Mouse (Mus musculus) inflammation-experienced regulatory T-cells, adult 6 months (primary cell): ENCODE results near the gene Vtcn1. TPM values are rescaled to one million over a fixed set of nuclear protein-coding genes. Genes with fewer than 3 reads are reported as not detected.
"Not testable (repeated sequence)": the region's sequence is repeated elsewhere in the genome, so short reads cannot be mapped to it uniquely, and the experiment has no call there.

Experiments
- ATAC-seq: one replicate; pipeline ENCODE4 v1.8.0; 2017
- polyA plus RNA-seq, 3 experiments: library from polyadenylated mRNA; unstranded; fragments of 100-300 nt; shearing (Covaris generic); gene quantifications; one replicate each; pipeline ENCODE4 v1.2.1; 2017

The Vtcn1 gene
- polyA plus RNA-seq, result not detected

DNA sequence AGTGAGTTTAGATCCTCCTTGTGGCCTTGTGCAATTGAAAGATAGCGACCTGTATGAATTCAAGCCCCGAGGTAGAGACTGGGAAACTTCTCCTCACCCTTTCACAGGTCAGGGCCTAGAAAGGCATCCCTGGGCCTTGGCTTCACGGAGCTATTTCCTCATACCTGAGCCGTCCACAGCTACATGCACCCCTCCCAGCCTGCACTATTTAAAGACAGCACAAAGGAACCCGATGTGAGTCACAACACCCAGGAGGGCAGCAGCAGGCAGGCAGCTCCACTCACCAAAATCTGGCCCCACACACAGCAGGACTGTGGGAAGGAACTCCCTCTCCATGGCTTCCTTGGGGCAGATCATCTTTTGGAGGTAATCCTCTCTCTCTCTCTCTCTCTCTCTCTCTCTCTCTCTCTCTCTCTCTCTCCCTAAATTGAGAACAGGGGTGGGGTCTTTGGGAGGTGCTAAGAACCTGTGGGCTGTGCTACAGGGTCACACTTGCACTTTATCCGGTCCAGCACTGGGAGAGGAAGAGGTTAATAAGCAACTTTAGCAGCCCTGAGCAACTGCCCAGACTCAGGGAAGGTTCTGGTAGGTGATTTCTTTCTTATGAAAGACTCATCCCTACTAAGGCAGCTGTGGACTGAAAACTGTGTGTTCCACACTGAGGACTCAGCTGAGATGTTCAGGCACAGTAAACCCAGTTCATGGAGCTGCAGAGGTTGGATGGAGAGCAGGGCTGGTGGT is at the start of gene Vtcn1:
Vtcn1 (plus strand) TSS at position 235 of the 741 bp plus-strand sequence.
- no peak for ATAC-seq

DNA sequence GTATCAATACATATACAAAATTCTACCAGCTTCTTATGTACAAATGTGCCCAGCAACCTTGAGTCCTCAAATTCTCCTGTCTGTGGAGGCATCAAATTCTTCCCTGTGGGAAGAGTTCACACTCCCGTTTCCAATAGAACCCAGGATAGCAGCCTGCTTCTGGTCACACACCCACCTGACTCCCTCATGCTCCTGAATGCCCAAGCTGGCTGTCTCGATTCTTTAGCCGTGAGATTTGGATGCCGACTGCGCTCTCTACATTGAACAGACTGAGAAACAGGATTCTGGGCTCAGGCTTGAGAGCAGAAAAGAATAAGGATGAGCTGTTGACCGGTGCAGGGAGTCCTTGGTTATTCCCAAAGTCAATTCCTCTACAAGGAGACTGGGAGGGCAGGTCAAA is 48.3 kb upstream of the Vtcn1 start:
- no peak for ATAC-seq

DNA sequence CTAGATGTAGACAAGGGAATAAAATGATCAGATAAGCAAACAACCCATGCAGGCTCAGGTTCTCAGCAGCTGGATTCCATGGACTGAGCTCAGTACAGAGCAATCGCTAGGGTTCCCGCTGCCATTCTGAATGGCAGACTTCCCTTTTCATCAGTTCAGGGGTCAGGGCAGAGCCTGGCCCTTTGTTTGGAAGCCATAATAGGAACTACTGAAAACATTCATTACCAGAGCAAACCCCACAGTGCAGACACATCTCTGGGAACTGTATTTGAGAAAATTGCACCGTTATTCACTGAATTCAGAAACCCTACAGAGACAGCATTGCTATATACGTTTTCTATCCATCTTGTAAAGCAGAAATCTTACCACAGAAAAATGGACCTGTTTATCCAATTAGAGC is 47.7 kb upstream of the Vtcn1 start:
- no peak for ATAC-seq

DNA sequence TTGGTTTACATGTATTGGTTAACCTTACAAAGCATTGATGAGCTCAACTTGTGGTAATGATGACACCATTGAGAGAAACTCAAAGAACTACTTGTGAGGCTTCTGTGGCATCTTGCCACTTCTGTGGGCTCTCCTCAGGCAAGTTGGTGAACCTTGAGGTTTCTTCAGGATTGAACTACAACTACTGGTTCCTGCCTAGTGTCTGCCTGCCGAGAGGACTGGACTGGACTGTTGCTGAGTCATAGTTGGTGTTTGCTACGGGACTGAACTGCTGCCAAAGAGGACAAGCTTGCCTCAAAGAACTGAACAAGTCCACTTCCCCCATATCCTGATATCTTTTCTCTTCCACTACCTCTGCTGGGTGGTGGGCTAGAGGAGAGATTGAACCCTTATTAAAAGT is 39.2 kb upstream of the Vtcn1 start:
- no peak for ATAC-seq

DNA sequence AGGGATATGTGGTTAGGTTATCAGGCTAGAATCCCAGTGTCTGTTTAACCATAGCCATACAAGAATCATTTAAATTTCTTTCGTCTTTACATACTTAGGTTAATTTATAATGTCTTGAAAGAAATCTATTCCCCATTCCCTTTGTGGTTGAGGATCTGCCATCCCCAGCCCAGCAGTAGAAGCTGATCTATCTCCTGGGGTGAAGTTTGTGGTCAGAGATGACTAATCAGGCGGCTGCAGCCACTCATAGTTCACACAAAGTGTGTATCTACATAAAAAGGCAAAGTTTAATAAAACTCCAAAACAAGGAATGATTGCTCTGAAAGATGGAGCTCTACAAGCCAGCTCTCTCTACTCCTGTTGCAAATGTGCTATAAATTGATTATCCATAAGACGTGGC is 33.6 kb upstream of the Vtcn1 start:
- no peak for ATAC-seq

DNA sequence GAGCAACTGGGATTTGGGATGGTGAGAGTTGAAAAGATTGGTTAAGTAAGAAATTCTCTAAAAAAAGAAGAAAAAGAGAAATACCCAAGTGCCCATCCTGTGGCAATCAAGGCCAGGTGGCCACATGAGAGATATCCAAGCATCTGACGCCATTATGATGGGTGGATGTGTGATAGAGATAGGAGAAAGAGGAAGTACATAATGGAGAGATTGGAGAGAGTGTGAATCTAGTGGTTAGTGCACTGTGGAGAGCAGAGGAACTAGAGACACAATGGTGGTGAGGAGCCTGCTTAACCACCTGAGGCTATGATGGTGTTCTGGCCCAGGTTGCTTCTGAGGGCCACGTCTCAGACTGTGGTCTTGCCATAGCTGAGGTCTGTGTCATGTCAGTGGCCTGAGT is 31.9 kb upstream of the Vtcn1 start:
- no peak for ATAC-seq

DNA sequence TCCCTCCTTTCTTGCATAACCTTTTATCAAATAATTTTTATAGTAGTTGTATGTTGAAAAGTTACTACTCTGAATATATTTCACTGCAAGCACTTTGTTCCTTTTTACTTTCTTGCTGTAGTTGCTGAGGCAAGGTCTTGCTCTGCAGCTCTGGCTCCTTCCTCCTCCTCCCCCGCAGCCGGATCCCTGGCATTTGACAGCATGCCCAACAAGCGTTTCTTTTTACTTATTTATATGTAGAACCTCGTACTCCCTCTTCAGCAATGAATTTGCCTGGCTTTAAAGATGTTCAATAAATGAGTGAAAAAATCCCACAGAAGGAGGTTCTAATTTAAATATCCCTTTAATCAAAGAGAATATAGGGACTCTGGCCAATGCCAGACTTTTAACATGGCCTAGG is 28.7 kb upstream of the Vtcn1 start:
- no peak for ATAC-seq

DNA sequence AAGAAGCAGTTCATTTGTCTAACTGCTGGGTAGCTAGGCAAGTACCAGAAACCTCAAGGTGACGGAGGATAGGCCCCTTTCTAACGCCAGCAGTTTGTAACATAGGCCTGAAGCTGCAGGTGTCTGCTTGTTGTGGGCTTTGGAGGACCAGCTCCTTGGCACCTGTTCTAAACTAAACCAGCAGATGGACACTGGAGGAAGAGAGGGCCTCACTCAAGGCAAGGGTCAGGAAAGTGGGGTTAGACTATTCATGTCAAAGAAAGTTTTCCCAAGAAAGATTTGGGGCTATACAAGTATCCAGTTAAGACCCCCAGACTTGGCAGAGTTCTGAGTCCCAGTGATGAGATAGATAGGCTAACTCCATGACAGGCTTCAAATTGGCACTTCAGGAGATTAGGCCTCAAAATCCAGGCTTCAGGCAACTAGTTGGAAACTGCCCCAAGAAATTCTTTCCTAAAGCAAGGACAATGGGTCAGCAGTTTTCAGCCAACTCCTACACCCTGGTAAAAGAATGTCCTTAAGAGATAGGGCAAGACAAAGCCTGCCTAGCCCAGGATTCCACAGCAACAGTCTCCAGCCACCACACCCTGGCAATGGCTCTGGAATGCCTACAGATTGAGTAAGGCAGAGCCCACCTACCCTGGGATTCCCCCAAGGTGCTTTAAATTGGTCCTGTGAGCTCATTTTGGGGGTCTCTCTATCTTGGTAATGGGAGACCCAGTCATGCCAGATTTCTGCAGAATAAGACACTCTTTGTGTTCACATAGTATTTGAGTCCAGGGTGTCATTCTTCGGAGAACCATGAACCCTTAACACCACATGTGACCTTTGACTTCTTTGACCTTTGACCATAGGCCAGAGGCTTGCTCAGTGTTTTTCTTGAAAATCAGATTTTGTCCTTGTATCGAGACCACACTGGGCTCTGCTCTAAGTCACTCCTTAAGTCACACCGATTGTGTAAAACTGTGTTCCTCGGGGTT is 27.8 kb upstream of the Vtcn1 start:
- no peak for ATAC-seq

DNA sequence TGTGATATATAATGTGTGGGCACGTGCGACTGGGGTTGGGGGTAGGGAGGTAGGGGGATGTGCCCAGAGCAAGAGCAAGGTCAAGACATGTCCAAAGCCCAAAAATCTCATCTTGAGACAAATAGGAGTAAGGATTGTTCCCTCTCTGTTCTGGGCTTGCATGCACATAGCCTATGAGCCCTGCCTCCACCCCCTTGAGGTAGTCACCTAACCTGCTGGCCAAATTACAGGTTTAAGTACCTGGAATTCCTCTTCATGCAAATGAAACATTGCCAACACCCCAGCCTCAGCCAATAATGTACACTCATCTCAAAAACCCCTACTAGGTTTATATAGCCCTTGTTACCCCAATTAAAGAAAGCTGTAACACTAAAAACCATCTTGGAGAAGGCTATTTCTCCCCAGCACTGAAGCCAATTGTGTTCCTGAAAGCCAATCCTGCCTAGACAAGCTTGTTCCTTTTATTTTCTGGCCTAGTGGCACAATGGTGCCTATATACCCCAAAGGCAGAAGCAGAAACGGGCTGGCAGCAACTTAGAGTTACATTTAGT is 26.3 kb upstream of the Vtcn1 start:
- no peak for ATAC-seq

DNA sequence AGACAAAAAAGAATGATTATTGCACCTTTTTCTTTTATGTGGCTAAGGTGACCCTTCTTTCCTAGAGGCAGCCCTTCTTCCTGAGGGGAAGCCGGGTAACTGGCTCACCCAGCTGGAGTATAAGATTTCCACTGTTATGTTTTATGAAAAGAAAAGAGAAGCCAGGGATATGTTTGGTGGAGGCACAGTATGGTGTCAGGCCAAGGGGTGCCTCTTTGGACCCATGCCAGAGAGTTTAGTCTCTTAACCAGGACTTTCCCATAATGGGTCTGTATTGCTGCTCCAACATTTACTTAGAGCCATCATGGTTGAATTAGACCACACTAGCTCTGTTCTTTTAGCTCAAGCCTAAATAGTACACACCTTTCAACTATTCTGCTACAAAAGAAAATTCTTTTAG is 20.3 kb upstream of the Vtcn1 start:
- ATAC-seq, result no peak

DNA sequence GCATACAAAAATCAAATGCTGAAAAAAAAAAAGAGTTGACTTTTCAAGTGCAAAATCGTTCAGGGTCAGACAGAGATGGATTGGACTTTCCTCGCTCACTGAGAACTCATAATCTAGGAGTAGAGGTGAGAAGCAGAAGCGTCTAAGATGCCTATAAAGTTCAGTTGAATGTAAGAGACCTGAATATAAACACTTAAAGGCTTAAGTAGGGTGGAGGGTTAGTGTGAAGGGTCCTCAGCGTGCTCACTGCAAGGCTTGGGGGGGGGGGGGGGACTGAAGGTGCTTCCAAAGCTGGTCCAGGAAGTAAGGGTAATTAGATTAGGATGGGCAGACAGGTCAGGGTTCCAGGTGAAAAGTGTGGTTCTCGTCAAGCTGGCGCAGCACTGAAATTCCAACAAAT is 19.3 kb upstream of the Vtcn1 start:
- no peak for ATAC-seq

DNA sequence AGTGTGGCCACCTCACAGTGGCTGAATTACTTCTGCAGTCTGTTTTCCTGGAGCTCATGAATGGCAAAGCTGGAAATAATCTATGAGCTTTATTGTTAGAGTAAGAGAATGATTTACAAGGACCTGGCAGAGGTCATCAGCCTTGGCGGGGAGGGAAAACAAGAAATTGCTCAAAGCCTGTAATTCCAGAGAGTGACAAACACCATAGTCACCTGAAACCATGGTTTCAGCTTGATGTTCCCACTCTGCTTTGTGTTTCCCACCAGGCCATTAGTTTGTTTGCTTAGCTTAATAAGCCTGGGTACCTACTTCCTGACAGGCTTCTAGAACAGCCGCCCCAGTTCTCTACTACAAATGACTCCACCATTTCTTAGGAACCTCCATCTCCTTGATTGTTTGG is 14.8 kb upstream of the Vtcn1 start:
- no peak for ATAC-seq

DNA sequence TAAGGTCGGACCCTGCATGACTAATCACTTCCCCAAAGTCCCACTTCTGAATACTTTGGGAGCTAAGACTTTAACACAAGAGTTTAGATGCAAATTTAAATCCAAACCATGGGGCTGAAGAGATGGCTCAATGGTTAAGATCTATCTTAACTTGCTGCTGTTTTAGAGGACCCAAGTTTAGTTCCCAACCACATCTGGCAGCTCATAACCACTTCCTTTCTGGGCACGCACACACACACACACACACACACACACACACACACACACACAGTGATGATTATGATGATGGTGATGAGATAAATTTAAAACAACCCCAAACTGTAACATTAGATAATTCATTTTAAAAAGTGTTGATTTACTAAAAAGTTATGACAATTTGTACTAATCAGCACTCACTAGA is 13.4 kb upstream of the Vtcn1 start:
- ATAC-seq, result peak; percentile 91

DNA sequence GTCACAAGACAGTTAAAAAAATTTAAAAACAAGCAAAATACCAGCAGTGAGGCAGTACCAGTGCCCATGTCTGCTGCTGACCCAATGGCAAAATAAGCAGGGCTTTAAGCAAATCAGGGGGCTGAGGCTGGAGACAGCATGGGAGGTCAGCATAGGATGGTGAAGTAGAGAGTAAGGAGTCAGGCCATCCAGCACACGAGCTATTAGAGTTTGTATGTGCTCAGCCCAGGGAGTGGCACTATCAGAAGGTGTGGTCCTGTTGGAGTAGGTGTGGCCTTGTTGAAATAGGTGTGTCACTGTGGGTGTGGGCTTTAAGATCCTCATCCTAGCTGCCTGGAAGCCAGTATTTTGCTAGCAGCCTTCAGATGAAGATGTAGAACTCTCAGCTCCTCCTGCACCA is 9.8 kb upstream of the Vtcn1 start:
- ATAC-seq, result not testable (repeated sequence)

DNA sequence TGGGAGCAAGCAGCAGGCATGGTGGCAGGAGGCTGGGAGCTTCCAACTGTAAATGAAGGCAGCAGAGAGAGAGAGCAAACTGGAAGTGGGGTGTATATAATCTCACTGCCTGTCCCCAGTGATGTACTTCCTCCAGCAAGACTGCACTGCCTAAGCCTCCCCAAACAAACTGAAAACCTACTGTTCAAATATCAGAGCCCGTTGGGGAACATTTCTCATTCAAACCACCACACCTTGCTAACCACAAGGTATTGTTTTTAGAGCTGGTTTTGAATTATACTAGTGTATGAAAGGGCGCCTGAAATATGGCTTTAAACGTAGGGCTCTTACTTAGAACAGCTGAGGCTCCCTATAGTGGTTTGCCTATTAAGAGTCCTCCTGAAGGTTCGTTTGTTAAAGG is 6.5 kb upstream of the Vtcn1 start:
- ATAC-seq, result peak; percentile 44

DNA sequence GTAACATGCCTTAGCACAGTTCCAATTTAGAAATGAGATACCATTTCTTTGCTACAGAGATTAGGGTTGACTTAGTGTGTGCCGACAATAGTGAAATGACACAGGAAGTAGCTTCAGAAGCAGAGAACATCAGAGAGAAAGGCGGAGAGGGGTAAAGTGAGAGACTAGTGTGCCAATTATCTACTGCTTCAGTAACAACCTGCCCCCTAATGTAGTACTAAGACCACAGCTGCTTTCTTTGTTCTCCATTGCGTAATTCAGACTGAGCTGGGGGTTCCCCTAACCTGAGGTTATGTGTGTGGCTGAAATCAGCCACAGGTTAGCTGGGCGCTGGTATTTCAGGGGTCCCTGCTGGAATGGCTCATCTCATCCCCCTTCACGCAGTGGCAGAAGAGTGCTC is 5.7 kb upstream of the Vtcn1 start:
- ATAC-seq, result peak; percentile 72

DNA sequence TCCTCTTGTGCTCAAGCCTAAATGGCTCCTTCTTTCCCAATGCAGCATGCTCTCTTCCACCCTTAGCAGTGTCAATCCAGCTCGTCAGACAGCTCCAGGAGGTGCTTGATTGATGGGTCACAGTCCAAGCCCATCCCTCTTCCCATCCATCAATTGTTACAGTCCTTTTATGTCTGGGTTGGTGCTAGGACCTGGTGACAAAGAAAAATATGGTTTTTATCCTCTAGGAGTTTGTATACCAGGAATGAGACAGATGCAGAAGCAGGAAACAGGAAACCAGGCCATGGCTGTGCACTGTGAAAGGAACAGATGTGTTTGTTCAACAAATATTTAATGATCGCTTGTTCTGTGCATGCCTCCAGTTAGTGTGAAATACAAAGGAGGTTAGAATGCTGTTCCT is 4.4 kb upstream of the Vtcn1 start:
- ATAC-seq, result no peak

DNA sequence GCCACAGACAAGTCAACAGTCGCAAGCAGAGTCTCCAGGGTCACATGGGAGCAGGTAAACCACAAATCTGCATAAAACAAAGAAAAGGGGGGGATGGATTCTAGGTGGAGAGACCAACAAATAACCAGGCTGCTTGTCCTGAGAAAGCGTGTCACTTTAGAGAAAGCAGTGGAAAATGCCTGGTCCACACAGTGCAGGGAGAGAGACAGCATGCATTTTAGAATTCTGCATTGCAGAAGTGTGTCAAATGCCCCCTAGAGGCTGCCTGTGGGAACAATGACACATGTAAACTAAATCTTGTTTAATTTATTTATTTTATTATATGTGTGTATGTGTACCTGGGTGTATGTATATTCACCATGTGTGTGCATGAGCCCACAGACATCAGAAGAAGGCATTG is 4.0 kb upstream of the Vtcn1 start:
- no peak for ATAC-seq

DNA sequence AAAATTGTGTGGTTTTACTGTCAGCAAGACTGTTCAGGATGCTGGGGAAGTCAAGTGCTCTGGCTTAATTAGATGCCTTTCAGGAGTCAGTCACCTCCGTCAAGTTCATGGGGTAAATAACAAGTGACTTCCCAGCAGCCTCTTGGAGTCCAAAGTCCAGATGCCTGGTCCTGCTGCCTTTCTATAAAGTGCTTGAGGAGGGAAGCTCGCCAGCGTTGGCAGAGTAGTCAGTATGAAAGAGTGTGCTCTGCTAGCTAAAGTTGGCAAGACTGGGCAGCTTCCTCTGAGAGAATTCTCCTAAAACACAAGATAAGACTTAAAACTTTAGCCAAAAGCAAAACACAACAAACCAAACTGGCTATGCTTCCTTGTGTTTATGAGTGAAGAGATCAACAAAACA is 18.5 kb downstream of the Vtcn1 start:
- no peak for ATAC-seq

DNA sequence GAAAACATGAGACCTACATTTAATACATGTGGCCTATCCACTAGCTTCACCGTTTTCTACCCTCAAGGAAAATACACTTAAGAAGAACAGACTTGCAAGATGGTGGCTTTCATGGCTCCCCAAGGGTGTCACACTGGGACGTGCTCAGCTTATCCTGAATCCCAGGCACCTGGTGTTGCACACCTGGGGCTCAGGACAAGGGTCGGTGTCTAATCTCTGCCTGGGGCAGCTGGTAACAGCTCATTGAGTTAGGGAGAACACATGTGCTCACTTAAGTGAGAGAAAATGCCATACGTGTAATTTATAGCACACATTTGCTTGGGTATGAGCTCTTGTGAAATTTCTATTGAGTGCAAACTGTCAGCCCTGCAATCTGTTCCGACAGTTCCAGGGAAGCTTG is 19.1 kb downstream of the Vtcn1 start:
- ATAC-seq, result no peak

DNA sequence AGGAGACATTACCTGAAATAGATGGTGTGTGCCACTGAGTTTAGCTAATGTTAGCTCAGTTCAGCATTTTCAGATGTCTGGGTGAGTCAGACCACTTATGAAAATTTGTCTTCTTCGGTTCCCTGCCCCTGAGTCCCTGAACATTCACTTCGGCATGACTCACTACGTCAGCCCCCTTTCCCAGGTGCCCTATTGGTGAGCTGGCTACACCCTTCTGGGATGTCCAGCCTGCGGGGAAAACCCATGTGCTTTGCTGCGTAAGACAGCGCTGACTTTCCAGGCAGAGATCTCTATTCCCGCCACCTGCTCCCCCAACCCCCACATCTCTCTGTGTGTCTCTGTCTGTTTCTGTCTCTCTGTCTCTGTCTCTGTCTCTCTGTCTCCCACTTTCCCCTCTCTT is 23.1 kb downstream of the Vtcn1 start:
- no peak for ATAC-seq

DNA sequence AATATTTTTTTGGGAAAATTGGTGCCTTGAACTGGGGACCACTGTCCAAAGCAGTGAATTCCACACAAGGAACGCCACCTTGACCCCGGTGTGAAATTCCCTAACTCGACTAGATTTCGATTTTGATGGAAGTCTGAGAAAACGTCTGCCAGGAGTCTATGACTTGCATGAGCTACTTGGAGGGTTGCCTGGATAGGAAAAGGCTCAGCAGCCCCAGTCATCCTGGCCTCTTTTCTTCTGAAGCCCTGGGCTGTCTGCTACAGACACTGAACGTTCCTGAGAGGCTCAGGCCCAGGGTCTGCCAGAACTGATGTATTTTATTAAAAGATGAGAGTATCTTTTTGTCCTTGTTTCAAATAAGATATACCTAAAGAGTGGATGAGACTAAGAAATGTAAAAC is 25.2 kb downstream of the Vtcn1 start:
- ATAC-seq, result no peak

DNA sequence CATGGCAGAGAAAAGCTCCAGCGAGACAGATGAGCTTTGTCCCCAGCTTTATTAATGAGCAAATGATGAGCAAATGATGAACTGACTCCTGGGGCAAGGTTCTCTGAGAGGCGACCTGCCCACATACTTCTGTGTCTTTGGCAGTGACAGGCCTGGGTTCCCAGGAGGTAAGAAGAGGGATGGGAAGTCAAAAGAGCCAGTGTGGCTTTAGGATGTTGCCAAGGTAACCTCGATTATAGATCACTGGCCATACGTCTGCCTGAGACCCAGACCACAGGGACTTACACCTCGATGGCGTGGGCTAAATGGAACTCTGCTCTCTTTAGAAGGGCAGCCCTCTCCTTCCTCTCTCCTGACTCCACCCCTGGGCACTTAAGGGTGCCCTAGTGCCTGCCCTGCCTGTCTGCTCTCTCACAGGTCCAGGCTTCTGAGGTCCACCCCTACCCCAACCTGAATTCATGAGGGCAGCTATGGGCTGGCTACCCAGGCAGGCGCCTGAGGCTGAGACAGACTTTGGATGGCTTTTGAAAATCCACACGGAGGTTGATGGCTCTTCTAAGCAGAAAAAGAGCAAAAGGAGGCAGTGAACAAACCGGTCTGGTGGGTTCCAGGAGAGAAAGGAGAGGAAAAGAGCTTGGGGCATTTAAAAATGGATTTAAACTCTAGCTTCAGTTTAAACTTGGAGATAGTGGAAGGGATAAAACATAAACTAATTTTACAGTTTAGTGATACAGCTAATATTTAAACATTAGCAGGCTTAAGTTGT is 31.0 kb downstream of the Vtcn1 start:
- no peak for ATAC-seq
